Mouse (Mus musculus): ENCODE results near the gene Aldh1b1.

GRCm38 (mm10) chr4:45802900-45803299 is 4.1 kb downstream of the Aldh1b1 start:
- TF ChIP-seq CTCF (conservative IDR thresholded peaks at IDR 0.05; ENCODE audit: insufficient read depth, insufficient read length, low read depth, low read length) (no peak), POLR2A (IDR thresholded peaks at IDR 0.05; ENCODE audit: low read depth, low read length) (no peak)

Measured in kidney, adult 2 months (tissue).